Mouse (Mus musculus) layer of hippocampus, adult 18-20 months (tissue): ENCODE results near the gene Hbp1. TPM values are rescaled to one million over a fixed set of nuclear protein-coding genes. Genes with fewer than 3 reads are reported as not detected.

Source experiments
- DNase-seq, 2 experiments: peaks; one replicate each; pipeline ENCODE4 v3.0.0; 2022; ENCODE audit warnings: low spot score in 2 of 2
- total RNA-seq, 2 experiments: library from RNA; stranded (reverse); gene quantifications; 2 replicates each; pipeline ENCODE4 v1.2.3; 2021

Hbp1 gene
- total RNA-seq, 2 experiments from 2014 or later, result 25.6 to 25.8 TPM

- DNase-seq, result no peak
These were observed 5.5 kb upstream of the Hbp1 start for GRCm38 (mm10) chr12:31955843-31956242.

- DNase-seq, result no peak
These were observed 310 bp upstream of the Hbp1 start for GRCm38 (mm10) chr12:31950659-31951031.

GRCm38 (mm10) chr12:31949193-31949741 lies 1.1 kb downstream of the Hbp1 start:
- DNase-seq, result peak; percentile 85 to 93

- DNase-seq, result no peak
These were observed 2.0 kb downstream of the Hbp1 start for GRCm38 (mm10) chr12:31948101-31949000.

- no peak for DNase-seq
These were observed 2.9 kb downstream of the Hbp1 start for GRCm38 (mm10) chr12:31947476-31947875.

- no peak for DNase-seq
These were observed 5.9 kb downstream of the Hbp1 start for GRCm38 (mm10) chr12:31944405-31944804.

- no peak for DNase-seq
These were observed 7.2 kb downstream of the Hbp1 start for GRCm38 (mm10) chr12:31943020-31943654.

- DNase-seq, result no peak
These were observed 11.3 kb downstream of the Hbp1 start for GRCm38 (mm10) chr12:31939026-31939425.

- no peak for DNase-seq
These were observed 11.8 kb downstream of the Hbp1 start for GRCm38 (mm10) chr12:31938391-31938997.

- no peak for DNase-seq
These were observed 12.7 kb downstream of the Hbp1 start for GRCm38 (mm10) chr12:31937613-31938012.

GRCm38 (mm10) chr12:31936657-31937300 lies 13.6 kb downstream of the Hbp1 start:
- no peak for DNase-seq

- DNase-seq, result no peak
These were observed 18.5 kb downstream of the Hbp1 start for GRCm38 (mm10) chr12:31931818-31932217.

GRCm38 (mm10) chr12:31928498-31928897 lies 21.8 kb downstream of the Hbp1 start:
- no peak for DNase-seq

GRCm38 (mm10) chr12:31926661-31927061 lies 23.7 kb downstream of the Hbp1 start:
- peak; percentile 75 to 86 for DNase-seq

GRCm38 (mm10) chr12:31925343-31925742 lies 25.0 kb downstream of the Hbp1 start:
- no peak for DNase-seq

GRCm38 (mm10) chr12:31924135-31924534 lies 26.2 kb downstream of the Hbp1 start:
- DNase-seq, result no peak

- DNase-seq, result no peak
These were observed 29.6 kb downstream of the Hbp1 start for GRCm38 (mm10) chr12:31920464-31921405.

- DNase-seq, result peak in 1 of 2 experiments; percentile 34
These were observed 33.1 kb downstream of the Hbp1 start for GRCm38 (mm10) chr12:31917245-31917644.

GRCm38 (mm10) chr12:31916691-31917090 lies 33.6 kb downstream of the Hbp1 start:
- DNase-seq, result no peak

GRCm38 (mm10) chr12:31913614-31914013 lies 36.7 kb downstream of the Hbp1 start:
- peak in 1 of 2 experiments; percentile 49 for DNase-seq
